Mouse (Mus musculus) neural tube, embryonic 12.5 days (tissue): ENCODE measurements around the gene Upb1. TPM values are rescaled to one million over a fixed set of nuclear protein-coding genes. Genes with fewer than 3 reads are reported as not detected.
"Not testable (repeated sequence)": the region's sequence is repeated elsewhere in the genome, so short reads cannot be mapped to it uniquely, and the experiment has no call there.

ENCODE experiments used
- ATAC-seq: fragments of 200-750 bp; cut with Nextera tagmentation; 2 replicates; pipeline ENCODE4 v1.8.0; 2017; ENCODE audit warnings: low read depth, mild to moderate bottlenecking, moderate TSS enrichment, moderate library complexity; ENCODE audit not compliant: low FRiP score
- H3K27ac ChIP-seq: fragments of 300-500 bp; sonication (generic); 2 replicates; pipeline ENCODE4 v1.5.1; 2016
- H3K27me3 ChIP-seq: fragments of 300-500 bp; sonication (generic); replicated peaks from 2 replicates; pipeline ENCODE4 v1.6.1; 2016; ENCODE audit warnings: mild to moderate bottlenecking
- H3K36me3 ChIP-seq: fragments of 300-500 bp; sonication (generic); 2 replicates; pipeline ENCODE4 v1.6.1; 2016; ENCODE audit warnings: mild to moderate bottlenecking
- H3K4me1 ChIP-seq: fragments of 300-500 bp; sonication (generic); 2 replicates; pipeline ENCODE4 v1.6.1; 2016
- H3K4me2 ChIP-seq: fragments of 300-500 bp; sonication (generic); replicated peaks from 2 replicates; pipeline ENCODE4 v1.6.1; 2016; ENCODE audit warnings: mild to moderate bottlenecking
- H3K4me3 ChIP-seq: fragments of 300-500 bp; sonication (generic); 2 replicates; pipeline ENCODE4 v1.5.1; 2016
- H3K9ac ChIP-seq: fragments of 300-500 bp; sonication (generic); 2 replicates; pipeline ENCODE4 v1.6.1; 2016; ENCODE audit warnings: mild to moderate bottlenecking
- H3K9me3 ChIP-seq: fragments of 300-500 bp; sonication (generic); 2 replicates; pipeline ENCODE4 v1.6.1; 2016; ENCODE audit warnings: mild to moderate bottlenecking
- WGBS: fragments of 180-500 bp; shearing (Covaris S2); methylation state at CpG from one replicate; pipeline ENCODE4 v1.1.7; 2016; 5-methylcytosine and 5-hydroxymethylcytosine counted together
- polyA plus RNA-seq: library from polyadenylated mRNA; unstranded; fragments of >200 nt; fragmentation: Nextera tagmentation; extraction: Ambion mirVana; gene quantifications from 2 replicates; pipeline ENCODE4 v1.2.1, GENCODE M21; 2016

Gene Upb1
- polyA plus RNA-seq, result 0.10 TPM in 1 of 2 replicates, not detected in the other

DNA sequence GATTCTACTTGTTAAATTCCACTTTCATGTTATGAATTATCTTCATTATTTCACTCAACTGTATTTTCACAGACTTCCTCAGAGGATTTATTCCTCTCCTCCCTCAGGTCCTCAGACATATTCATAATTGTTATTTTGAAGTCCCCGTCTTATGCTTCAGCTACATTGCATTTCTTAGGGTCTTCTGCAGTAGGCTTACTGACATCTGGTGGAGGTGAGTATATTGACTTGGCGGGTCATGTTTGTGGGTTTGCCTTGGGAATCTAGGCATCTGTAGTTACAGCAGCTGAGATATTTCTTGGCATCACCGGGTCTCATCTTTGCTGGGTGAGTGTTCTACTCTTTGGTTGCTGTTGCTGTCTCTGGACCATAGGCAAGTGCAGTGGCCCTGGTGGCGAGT, at the start of gene Upb1:
Gene Upb1, plus strand, starts transcription at position 158 of the 400 bp plus-strand sequence.
- Histone ChIP-seq H3K4me3 (no peak within 1 kb of the TSS), H3K4me1 (no peaks in the 10 kb centered on the region), H3K27me3 (no peaks in the 10 kb centered on the region), H3K27ac (no peak within 1 kb of the TSS), H3K9ac (no peak within 1 kb of the TSS), H3K36me3 (no peaks in the 10 kb centered on the region), H3K9me3 (no peaks in the 10 kb centered on the region), H3K4me2 (no peak within 1 kb of the TSS)
- 82% methylated on average over 4 of the region's 4 CpGs for WGBS
- no peak for ATAC-seq

DNA sequence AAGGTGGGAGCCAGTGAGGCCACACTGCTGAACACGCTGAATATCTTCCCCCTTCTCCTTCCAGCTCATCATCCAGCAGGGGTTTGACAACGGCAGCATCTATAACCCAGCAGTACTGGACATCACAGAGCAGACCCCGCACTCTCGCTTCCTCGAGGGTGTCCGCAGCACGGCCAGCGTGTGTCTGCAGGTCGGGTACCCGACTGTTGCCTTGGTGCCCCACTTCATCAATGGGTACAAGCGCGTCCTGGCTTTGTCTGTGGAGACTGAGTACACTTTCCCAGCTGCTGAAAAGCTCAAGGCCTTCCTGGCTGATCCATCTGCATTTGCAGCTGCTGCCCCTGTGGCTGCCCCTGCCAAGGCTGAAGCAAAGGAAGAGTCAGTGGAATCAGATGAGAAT, 48.4 kb upstream of the Upb1 start:
- H3K4me1 ChIP-seq, result no peaks in the 10 kb centered on the region
- no peak for ATAC-seq
- 96% methylated on average over 12 of the region's 12 CpGs for WGBS

DNA sequence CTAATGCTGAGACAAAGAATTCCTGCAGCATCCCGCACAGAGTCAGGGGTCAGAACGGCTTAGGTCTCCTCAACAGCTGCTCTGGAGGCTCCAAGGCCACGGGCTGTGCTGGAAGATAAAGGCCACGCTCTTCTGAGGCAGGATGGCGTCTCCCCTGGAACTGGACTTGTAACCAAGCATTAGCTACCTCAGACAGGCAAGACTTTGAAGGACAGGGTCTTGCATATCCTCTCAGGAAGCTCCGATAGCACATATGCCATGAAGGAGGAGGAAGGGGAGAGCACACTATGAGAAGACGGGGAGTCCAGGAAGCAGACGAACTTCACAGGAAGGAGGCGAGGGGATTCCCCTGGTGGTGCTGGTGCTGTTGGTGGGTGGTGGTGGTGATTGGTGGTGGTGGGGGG, 47.1 kb upstream of the Upb1 start:
- not testable (repeated sequence) for H3K36me3 ChIP-seq, H3K4me3 ChIP-seq, H3K4me2 ChIP-seq, H3K9me3 ChIP-seq, ATAC-seq, H3K27ac ChIP-seq, H3K4me1 ChIP-seq, H3K27me3 ChIP-seq, H3K9ac ChIP-seq
- 77% methylated on average over 9 of the region's 9 CpGs for WGBS

More for the DNA sequence above, 48.4 kb upstream of the Upb1 start:
- Histone ChIP-seq H3K36me3 (no peaks in the 10 kb centered on the region), H3K9me3 (no peaks in the 10 kb centered on the region), H3K4me3 (no peak overlapping the region), H3K9ac (no peak overlapping the region), H3K4me2 (no peak overlapping the region), H3K27me3 (no peaks in the 10 kb centered on the region), H3K27ac (no peak overlapping the region)

DNA sequence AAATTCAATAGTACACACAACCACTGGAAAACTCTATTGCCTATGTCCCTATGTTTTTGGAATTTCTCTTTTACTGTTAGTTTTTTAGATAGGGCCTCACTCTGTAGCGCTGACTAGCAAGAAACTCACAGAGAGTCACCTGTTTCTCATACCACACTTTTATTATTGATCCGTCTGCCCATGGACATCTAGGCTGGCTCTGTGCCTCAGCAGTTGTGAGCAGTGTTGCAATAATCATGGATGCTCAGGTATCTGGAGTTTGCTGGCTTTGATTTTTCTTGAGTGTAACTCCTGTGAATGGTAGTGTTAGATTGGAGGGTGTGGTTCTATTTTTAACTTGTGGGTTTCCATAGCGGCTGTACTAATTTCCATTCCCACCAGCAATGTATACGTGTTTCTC, 45.6 kb upstream of the Upb1 start:
- Histone ChIP-seq H3K27ac (no peak overlapping the region), H3K9ac (no peak overlapping the region), H3K9me3 (no peaks in the 10 kb centered on the region), H3K27me3 (no peaks in the 10 kb centered on the region), H3K4me2 (no peak overlapping the region), H3K4me3 (no peak overlapping the region), H3K4me1 (no peaks in the 10 kb centered on the region), H3K36me3 (no peaks in the 10 kb centered on the region)
- 88% methylated on average over 4 of the region's 4 CpGs for WGBS
- ATAC-seq, result no peak

DNA sequence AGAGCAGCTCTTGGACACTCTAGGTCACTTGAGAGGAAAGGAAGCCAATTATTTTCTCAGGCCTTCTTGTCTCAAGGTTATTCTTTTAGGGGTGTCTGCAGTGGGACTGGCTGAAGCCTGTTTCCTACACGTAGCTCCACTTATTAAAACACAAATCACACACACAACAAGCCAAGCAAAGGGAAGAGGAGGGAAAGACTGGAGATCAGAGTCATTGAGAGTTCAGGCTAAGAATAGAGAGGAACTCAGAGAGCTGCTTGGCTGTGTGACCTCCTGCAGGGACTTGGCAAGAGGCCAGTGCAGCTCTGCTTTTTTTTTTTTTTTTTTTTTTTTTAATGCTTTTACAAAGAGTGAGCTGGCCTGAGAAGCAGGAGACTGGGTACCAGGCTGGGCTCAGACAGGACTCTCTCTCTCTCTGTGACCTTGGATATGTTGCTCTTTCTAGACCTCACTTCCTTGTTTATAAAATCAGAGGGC, 36.7 kb upstream of the Upb1 start:
- not testable (repeated sequence) for H3K4me3 ChIP-seq, H3K27me3 ChIP-seq, H3K27ac ChIP-seq, H3K36me3 ChIP-seq, H3K9me3 ChIP-seq, H3K4me2 ChIP-seq, H3K9ac ChIP-seq
- WGBS, result 4% methylated on average over 1 of the region's 1 CpGs
- H3K4me1 ChIP-seq, result peaks cover 14% of the 10 kb centered on the region; the same call in 1 of the 2 replicates
- ATAC-seq, result peak; percentile 78

DNA sequence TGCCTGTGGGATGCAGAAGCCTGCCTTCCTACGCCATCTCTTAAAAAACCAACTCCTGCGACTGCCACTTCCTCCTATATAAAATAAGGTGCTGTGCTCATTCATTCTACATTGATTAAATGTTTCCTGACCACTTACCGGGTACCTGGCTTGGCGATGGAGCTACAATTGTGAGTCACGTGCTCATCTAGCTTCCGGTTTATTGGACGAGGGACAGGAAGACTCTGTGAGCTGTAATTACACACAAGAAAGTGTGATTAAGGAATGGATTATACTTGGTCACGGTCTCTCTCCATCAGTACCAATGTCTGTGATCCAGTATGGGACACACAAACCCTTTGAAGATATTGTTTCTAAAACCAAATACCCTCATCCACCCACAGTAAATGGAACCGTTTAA, 36.1 kb upstream of the Upb1 start:
- Histone ChIP-seq H3K27ac (no peak overlapping the region), H3K4me3 (no peak overlapping the region), H3K9me3 (no peaks in the 10 kb centered on the region), H3K4me2 (no peak overlapping the region), H3K36me3 (no peaks in the 10 kb centered on the region), H3K4me1 (peaks cover 14% of the 10 kb centered on the region; the same call in 1 of the 2 replicates), H3K9ac (no peak overlapping the region), H3K27me3 (no peaks in the 10 kb centered on the region)
- ATAC-seq, result peak; percentile 42; the same call in 1 of the 2 replicates
- 79% methylated on average over 9 of the region's 9 CpGs for WGBS

DNA sequence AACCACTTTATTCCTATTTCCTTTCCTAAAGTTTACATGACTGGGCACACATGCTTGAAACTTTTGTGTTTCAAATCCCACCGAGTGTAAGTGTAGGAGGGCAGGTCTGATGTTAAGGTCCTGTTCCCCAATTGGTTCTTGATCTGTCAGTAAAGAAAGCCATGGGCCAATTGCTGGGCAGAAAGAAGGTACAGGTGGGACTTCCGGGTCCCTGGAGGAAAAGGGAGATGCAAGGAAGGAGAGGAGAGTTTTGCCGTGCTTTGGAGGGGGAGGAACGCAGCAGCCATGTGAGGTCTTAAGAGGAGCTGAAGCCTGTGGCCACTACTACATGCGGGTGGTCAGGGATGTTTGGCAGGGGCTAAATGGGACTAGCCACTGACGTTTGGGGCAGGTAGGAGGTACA, 35.7 kb upstream of the Upb1 start:
- 53% methylated on average over 6 of the region's 6 CpGs for WGBS
- Histone ChIP-seq H3K27ac (no peak overlapping the region), H3K4me2 (peak overlapping the region; percentile 24; the same call in 1 of the 2 replicates), H3K9me3 (no peaks in the 10 kb centered on the region), H3K36me3 (no peaks in the 10 kb centered on the region), H3K4me3 (no peak overlapping the region), H3K27me3 (no peaks in the 10 kb centered on the region), H3K4me1 (peaks cover 14% of the 10 kb centered on the region; the same call in 1 of the 2 replicates), H3K9ac (no peak overlapping the region)
- no peak for ATAC-seq

DNA sequence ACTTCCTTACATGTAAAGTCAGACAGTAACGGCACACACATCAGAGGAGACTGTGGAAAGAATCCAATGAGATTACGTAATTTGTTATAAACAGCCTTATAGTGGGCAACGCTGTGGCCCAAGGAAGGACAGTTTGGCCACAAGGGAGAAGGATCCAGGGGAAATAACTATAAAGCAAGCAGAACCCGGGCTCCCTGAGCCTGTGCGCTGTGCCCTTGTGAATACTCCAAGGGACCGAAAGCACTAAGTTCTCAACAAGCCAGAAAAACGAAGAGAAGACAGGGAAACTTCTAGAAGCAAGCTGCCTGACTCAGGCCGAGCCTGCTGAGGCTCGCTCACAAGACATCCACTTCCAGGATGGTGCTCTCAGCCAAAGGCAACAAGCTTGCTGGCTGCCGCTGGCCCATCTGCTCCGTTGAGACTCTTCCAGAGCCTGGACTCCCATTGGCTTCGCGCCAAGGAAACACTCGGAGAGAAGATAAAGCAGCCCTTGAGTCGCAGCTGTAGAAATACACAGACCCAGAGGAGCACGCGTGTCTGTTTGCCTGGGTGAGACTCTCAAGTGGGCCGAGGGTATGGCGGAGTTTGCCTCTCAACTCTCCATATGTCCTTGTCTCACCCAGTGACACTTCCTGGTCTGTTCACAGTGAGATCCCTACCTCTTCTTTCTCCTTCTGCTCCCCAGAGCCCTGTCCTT, 27.1 kb upstream of the Upb1 start:
- H3K36me3 ChIP-seq, H3K4me1 ChIP-seq, ATAC-seq, H3K27me3 ChIP-seq, H3K27ac ChIP-seq, H3K4me3 ChIP-seq, H3K9ac ChIP-seq, H3K4me2 ChIP-seq, H3K9me3 ChIP-seq: not testable (repeated sequence)
- whole genome bisulfite sequencing, result 86% methylated on average over 13 of the region's 19 CpGs

DNA sequence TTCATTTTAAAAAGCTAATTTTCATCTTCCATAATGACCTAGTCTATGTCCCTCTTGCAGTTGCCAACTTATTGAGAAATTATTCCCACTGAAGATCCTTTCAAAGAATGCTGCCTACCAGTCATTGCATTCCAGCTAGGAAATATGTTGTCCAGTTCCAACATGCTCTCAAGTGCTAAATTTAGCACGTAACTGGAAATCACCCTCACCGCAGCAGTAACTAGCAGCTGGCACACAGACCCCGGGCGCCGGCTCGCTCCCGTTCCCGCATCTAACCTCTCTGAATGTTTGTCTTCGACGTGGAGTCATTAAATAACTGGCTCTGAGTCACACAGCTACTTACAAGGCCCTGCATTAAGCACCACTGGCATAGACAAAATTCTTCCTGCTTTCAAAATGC, 22.2 kb upstream of the Upb1 start:
- ATAC-seq, result no peak
- 88% methylated on average over 10 of the region's 10 CpGs for WGBS
- H3K36me3 ChIP-seq, result no peaks in the 10 kb centered on the region

DNA sequence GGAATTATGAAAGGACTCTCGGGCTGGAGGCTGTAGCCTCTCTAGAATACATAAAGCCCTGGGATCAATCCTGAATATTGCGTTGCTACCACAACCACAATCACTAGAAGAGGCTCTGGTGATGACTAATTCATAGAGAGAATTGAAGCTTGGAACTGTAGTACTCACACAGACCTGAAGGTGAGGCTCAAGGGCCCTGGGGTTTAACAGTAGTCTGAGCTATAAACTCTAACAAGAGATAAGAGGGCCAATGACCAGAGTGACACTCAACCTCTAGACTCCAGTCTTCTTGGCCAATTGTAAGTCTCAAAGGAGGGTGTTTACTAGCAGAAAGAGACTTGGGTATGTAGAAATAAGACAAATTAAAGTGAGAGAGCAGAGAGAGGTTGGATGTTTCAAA, 10.8 kb upstream of the Upb1 start:
- Histone ChIP-seq H3K4me3 (no peak overlapping the region), H3K4me2 (no peak overlapping the region), H3K36me3 (no peaks in the 10 kb centered on the region), H3K9ac (no peak overlapping the region), H3K9me3 (no peaks in the 10 kb centered on the region), H3K27me3 (no peaks in the 10 kb centered on the region), H3K27ac (no peak overlapping the region), H3K4me1 (no peaks in the 10 kb centered on the region)
- no peak for ATAC-seq
- WGBS, result 93% methylated on average over 2 of the region's 2 CpGs

More for the DNA sequence above, 22.2 kb upstream of the Upb1 start:
- no peaks in the 10 kb centered on the region for H3K9me3 ChIP-seq
- no peak overlapping the region for H3K4me2 ChIP-seq
- no peak overlapping the region for H3K4me3 ChIP-seq
- H3K27me3 ChIP-seq, result no peaks in the 10 kb centered on the region
- H3K27ac ChIP-seq, result no peak overlapping the region
- H3K4me1 ChIP-seq, result no peaks in the 10 kb centered on the region
- no peak overlapping the region for H3K9ac ChIP-seq

DNA sequence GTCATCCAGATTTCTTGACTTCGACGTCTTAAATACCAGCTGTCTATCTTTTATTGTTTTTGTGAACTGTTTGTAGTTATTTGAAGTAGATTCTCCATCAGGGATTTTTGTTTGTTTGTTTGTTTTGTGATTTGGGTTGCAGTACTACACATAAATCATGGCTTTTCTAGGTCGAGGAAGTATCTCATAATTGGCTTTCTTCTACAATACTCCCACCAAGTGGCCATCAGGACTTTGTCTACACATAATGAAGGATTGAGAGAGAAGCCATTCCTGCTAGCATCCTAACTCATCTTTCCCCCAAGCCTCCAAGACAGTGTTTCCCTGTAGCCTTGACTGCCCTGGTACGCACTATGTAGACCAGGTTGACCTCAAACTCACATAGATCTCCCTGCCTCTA, 10.1 kb upstream of the Upb1 start:
- no peak overlapping the region for H3K4me3 ChIP-seq
- no peaks in the 10 kb centered on the region for H3K9me3 ChIP-seq
- H3K4me1 ChIP-seq, result no peaks in the 10 kb centered on the region
- 88% methylated on average over 4 of the region's 4 CpGs for WGBS
- H3K4me2 ChIP-seq, result no peak overlapping the region
- no peaks in the 10 kb centered on the region for H3K27me3 ChIP-seq
- H3K36me3 ChIP-seq, result no peaks in the 10 kb centered on the region
- no peak for ATAC-seq
- no peak overlapping the region for H3K27ac ChIP-seq
- no peak overlapping the region for H3K9ac ChIP-seq

DNA sequence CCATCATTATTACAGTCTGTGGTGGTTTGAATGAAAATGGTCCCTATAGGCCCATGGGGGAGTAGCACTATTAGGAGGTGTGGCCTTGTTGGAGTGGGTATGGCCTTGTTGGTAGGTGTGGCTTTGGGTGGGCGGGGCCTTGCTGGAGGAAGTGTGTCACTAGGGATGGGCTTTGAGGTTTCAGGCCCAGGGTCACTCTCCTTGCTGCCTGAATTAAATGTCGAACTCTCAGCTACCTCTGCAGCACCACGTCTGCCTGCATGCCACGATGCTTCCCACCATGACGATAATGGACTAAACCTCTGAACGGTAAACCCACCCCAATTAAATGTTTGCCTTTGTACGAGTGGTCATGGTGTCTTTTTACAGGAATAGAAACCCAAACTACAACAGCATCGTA, 6.1 kb upstream of the Upb1 start:
- H3K4me3 ChIP-seq, result no peak overlapping the region
- H3K27ac ChIP-seq, result no peak overlapping the region
- H3K4me2 ChIP-seq, result no peak overlapping the region
- no peaks in the 10 kb centered on the region for H3K27me3 ChIP-seq
- WGBS, result 88% methylated on average over 8 of the region's 8 CpGs
- H3K36me3 ChIP-seq, result no peaks in the 10 kb centered on the region
- no peak overlapping the region for H3K9ac ChIP-seq
- ATAC-seq, result no peak
- no peaks in the 10 kb centered on the region for H3K9me3 ChIP-seq
- no peaks in the 10 kb centered on the region for H3K4me1 ChIP-seq

DNA sequence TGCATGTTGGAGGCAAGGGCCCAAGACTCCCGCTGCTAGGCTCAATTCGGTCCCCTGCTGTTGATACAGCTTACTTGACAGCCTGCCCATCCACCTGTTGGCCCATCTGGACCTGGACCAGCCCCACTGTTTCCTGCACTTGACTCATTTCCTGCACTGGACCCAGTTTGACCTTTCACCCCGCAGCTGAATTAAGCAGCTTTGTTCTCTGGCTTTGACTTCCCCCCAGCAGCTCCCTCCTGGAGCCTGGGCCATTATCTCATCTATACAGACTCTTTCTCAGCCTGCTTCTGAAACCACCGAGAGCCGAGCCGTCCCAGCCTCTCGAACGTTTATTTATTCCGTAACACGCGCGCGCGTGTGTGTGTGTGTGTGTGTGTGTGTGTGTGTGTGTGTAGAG, 3.9 kb upstream of the Upb1 start:
- Histone ChIP-seq H3K27ac (no peak overlapping the region), H3K27me3 (no peaks in the 10 kb centered on the region), H3K9ac (no peak overlapping the region), H3K9me3 (no peaks in the 10 kb centered on the region), H3K4me2 (no peak overlapping the region), H3K36me3 (no peaks in the 10 kb centered on the region), H3K4me1 (no peaks in the 10 kb centered on the region), H3K4me3 (no peak overlapping the region)
- ATAC-seq, result no peak
- 50% methylated on average over 14 of the region's 14 CpGs for WGBS
